Mouse (Mus musculus) cerebral cortex, adult 2 months (tissue): ENCODE results near the gene Plxnb3.

Experiments used
- WGBS: fragments of 180-500 bp; shearing (Covaris S2); methylation state at CpG from one replicate; pipeline ENCODE4 v1.1.7; 2018; 5-methylcytosine and 5-hydroxymethylcytosine counted together

The Plxnb3 gene

DNA sequence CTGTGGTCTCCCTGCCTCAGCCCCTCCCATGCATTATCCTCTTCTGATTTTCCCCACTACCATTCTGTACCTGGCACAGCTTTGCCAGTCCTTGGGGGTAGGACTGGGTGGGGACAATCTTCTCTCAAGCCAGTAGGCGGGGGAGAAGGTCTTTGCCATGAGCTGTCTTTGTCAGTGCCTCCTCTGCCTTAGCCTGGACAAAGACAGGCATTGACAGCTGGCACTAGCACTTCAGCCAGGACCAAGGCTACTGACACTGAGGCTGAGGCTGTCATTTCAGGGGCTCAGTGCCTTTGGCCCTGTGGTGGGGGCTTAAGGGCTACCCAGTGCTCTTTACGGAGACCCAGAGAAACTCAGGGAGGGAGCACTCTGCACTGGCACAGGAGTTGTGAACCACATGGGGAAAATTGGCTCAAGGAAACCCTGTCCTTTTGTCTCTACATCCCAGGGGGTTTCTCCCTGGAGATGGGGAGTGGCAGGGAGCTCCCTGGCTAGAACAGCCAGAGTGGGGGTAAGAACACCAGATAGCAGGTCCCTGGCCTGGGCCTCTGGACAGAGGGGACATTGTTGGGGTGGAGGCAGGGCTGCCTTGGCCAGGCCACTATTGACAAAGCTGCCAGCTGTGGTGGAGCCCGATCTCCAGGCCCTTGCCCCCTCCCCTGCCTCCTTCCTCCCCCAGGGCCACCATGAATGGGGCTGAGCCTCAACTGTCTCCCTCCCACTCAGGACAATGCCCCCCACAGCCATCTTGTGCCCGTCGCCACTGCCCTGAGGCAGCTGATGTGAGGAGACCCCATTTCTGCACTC is at the start of gene Plxnb3:
Gene Plxnb3, plus strand, starts transcription at position 757 of the 807 bp plus-strand sequence.
- WGBS: 65% methylated on average over 5 of the region's 5 CpGs

DNA sequence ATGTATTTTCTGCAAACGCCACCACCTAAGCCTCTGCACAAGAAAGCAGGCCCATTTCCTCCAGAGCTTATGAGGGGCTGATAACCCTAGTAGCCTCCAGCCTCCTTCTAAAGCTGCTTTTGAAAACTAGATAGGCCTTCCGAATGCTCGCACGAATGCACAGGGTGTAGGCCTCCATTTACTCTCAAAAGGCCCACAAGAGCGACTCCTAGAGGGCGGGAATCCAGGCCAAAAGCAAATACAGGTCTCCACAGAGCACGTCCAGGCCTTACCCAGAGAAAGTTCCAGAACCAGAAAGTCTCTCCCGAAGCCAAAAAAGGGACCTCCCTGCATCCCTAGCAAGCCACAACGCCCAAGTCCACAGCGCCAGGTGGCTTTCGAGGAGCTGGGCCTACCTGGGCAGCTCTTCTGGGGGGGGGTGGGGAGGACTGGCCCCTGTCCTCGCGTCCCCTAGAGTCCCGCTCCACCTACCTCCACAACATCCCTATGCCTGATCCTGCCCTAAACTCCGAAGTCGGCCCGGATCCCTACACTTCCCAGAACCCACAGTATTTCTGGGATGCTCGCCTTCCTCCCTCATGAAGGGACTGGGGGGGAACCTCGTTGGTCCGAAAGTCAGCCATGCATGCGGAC is 41.3 kb upstream of the Plxnb3 start:
- 2% methylated on average over 21 of the region's 21 CpGs for WGBS

DNA sequence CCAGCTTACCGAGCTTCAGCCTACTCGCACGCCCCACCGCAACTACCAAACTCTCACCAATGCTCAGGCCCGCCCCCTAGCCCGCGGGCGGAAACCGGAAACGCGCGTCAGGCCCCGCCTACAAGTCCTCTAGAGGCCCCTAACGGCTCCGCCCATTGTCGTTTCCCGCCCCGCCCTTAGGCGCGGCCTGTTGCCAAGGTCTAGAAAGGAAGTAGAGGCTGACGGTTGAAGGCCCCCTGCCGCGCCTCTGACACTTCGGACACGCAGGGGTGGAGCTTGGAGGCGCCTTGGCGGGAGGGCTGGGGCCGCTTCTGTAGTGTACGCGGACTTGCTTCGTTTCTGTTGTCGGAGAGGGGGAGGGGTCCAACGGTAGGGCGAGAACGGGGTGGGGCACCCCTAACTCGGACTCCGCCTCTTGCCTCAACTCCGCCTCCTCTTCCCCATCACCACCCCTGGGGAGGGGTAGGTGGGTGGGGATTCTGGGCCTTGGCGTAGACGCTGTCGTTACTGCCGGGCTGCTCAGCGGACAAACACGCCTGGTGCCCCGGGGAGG is 40.7 kb upstream of the Plxnb3 start, which contains the start of the genes Bcap31 and Abcd1:
Gene Bcap31, minus strand, starts transcription at position 67 of the 553 bp plus-strand sequence.
Gene Abcd1, plus strand, starts transcription at position 489 of the 553 bp plus-strand sequence.
- 5% methylated on average over 29 of the region's 45 CpGs for WGBS

DNA sequence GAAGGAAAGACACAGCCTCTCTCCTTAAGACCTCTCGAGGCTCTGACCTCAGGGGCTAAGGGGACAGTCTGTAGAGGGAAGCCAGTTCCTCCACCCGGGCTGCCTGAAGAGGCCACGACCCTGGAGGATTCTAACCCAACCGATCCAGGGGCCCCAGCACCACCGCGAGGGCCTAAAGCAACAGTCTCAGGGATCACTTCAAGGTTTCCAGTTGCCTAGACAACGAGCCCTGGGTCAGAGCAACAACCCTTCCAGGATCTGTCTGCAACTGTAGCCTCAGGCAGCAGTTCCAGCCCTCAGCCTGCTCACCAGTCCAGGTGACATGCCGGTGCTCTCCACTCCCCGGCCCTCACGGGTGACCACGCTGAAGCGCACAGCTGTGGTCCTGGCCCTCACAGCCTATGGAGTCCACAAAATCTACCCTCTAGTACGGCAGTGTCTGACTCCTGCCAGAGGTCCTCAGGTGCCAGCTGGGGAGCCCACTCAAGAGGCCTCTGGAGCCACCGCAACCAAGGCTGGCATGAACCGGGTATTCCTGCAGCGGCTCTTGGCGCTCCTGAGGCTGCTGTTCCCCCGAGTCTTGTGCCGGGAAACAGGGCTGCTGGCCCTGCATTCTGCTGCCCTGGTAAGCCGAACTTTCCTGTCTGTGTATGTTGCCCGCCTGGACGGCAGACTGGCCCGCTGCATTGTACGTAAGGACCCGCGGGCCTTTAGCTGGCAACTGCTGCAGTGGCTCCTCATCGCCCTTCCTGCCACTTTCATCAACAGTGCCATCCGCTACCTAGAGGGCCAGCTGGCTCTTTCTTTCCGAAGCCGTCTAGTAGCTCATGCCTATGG is 40.0 kb upstream of the Plxnb3 start:
- 15% methylated on average over 30 of the region's 30 CpGs for WGBS

DNA sequence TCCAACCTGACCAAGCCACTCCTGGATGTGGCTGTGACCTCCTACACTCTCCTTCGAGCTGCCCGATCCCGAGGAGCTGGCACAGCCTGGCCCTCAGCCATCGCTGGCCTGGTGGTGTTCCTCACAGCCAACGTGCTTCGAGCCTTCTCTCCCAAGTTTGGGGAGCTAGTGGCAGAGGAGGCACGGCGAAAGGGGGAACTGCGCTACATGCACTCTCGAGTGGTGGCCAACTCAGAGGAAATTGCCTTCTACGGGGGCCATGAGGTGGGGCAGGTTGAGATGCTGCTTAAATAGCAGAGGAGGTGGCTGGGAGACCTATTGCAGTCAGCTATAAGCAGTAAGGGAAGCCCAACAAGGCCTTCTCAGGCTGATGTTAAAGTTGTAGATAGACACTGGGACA is 39.2 kb upstream of the Plxnb3 start:
- 41% methylated on average over 11 of the region's 11 CpGs for WGBS

DNA sequence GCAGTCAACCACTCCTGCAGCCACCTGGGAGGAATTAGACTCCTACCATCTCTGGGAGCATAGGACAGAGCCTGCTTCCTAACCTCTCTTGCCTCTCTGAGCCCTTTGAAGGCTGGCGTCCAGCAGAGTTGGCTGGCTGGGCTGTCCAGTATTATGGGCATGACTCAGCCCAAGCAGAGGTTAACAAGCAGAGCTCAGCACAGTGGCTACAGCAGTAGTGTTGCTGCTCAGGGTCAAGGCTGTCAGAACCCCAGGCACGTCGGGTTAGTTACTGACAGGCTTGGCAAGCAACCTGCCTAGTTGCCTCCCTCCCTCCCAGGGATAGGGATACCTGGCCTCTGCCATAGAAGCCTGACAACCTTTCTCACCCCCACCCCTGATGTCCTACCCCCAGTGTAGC is 38.6 kb upstream of the Plxnb3 start:
- 20% methylated on average over 3 of the region's 3 CpGs for WGBS

DNA sequence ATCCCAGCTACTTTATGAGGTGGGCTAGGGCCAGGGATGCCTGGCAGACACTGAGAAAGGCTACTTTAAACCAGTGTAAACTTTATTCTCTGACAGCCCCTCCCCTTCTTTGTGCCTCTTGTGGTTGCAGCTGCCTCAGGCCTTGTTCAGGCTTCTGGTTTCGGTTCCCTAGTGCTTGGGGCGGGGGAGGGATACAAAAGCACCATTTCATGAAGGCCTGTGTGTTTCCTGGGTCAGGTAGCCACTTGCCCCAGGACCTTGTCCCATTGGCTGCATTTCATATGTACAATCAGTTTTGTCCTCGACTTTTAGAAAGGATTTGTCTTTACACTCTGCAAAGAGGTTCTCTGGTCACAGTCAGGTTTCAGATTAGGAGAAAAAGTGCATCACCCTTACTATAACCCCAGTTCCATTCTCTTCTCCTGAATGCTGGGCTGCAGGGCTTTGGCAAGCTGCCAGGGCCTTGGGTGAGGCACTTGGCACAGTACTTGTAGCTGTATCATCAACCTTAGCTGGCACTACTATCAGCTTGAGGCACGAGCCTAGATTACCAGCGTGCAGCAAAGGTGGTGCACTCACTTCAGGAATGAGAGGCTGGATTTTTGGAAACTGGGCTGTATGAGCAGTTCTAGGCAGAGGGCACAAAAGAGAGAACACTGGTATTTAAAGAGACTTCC is 38.1 kb upstream of the Plxnb3 start:
- WGBS: 24% methylated on average over 5 of the region's 5 CpGs

DNA sequence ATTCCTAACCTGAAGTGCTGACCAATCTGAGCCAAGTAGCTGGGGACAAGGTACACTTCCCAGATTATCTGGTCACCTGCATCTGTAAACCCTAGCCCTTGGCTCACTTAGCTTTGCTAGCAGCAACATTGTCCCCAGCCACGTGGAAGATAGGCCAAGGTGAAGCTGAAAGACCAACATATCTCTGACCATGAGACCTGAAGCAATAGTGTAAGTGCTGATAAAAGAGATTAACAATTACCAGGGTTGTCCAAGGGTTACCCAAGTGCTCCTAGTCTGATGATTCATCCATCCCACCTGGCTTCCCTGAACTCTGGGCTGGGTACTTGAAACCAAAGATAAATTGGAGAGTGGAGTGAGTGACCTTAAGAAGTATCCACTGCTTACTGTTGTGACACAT is 26.0 kb upstream of the Plxnb3 start:
- WGBS: 57% methylated on average over 1 of the region's 1 CpGs

DNA sequence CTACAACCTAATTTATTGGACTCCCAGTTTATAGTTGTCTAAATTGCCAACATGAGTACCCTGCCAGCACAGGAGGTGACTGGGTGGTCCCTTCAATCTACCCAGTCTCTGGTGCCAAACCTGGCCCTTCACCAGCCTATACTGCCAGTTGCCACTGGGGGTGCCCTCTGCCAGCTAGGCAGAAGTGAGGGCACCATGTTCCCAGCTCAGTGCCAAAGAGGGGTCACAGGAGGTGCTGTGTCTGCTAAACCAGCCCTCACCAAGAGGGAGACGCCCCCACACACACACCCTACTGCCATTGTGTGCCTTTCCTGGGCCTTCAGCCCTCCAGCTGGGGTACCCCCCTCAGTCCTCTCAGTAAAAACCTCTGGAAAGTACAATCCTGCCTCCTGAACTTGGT is 18.7 kb upstream of the Plxnb3 start:
- 77% methylated on average over 1 of the region's 1 CpGs for whole genome bisulfite sequencing

DNA sequence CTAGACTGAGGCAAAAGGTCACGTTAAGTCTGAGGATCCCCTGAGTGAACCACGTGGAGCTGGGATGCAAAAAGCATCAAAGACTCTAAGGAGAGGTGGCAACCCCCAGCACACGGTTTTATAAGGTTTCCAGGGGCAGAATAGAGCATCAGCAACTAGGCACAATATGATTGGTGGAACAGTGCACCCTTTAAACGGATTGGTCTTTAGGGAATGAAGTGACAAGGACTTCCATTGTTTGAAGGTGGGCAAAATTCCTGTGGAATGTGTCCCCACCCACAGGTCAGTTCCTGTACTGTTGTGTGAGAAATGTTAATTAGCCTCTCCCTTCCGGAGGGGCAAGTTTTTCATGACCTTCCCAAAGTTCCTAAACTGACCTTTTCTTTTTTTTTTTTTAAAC is 17.7 kb upstream of the Plxnb3 start:
- 63% methylated on average over 5 of the region's 5 CpGs for WGBS

DNA sequence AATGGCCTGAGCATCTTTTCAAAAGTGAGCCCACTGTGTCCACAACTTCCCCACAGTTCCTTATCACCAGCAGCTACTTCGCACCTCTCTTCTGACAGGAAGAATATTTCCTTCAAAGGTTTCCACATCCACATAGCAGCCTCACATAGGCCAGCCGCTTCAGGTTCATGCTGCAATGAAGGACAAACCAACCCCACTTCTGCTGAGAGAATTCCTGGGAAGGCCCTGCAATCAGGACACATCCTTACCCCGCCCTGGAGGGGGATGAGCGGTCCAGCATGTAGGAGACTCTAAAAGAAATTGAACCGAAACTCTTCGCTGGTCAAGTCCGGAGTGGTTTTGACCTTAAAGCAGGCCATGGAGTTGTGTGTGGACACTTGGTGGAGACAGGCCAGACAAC is 17.0 kb upstream of the Plxnb3 start:
- 96% methylated on average over 7 of the region's 7 CpGs for WGBS

DNA sequence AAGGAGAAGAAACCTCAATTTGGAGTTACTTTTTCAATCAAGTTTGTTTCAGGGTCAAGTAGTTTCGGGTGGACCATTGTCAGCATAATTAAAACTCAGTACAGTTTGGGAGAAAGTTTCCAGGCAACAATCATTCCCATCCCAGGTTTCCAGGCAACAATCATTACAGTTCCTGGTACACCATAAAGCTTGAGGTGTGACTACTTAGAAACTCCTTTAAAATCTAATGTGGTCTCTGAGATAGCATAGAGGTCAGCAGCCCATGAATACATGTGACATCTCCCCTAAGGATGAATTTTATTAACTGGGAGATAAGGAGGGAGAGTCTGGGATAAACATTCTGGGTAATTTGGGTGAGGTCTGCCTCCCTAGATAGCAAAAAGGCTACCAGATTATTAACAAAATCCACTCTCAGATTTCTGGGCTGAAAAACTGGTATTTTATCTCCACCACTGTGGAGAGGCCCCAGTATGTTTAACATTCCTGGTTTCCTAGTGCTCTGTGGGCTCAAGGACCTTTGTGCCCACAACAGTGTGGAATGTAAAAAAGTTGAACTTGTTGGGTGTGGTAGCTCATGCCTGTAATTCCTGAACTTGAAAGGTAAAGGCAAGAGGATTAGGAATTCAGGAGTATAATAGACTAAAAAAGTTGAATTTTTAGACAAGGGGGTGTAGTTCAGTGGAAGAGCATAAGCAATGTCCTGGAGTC is 12.0 kb upstream of the Plxnb3 start:
- 85% methylated on average over 1 of the region's 1 CpGs for WGBS

DNA sequence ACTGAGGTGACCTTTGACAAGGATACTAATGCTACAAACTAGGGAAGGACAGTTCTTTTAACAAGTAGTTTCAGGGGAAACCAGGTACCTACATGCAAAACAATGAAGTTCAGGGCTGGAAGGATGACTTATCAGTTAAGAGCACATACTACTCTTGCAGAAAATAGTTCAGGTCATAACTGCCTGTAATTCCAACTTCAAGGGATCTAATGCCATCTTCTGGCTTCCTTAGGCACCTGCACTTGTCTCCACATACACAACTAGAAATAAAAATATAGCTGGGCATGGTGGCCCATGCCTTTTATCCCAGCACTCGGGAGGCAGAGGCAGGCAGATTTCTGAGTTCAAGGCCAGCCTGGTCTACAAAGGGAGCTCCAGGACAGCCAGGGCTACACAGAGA is 7.9 kb upstream of the Plxnb3 start:
- 95% methylated on average over 1 of the region's 1 CpGs for WGBS

DNA sequence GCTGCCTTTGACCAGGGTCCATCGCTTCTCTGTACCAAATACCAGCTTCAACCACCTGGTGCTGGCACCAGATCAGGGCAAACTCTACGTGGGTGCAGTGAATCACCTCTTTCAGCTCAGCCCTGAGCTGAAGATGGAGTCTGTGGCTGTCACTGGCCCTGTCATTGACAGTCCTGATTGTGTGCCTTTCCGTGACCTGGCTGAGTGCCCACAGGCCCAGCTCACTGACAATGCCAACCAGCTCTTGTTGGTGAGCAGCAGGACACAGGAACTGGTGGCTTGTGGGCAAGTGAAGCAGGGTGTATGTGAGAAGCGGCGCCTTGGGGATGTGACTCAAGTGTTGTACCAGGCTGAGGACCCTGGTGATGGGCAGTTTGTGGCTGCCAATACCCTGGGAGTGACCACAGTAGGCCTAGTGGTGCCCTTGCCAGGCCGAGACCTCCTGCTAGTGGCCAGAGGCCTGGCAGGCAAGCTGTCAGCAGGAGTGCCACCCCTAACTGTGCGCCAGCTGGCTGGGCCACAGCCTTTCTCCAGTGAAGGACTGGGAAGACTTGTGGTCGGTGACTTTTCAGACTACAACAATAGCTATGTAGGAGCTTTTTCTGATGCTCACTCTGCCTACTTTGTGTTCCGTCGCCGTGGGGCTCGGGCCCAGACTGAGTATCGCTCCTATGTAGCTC is 1.9 kb downstream of the Plxnb3 start:
- WGBS: 66% methylated on average over 13 of the region's 13 CpGs

DNA sequence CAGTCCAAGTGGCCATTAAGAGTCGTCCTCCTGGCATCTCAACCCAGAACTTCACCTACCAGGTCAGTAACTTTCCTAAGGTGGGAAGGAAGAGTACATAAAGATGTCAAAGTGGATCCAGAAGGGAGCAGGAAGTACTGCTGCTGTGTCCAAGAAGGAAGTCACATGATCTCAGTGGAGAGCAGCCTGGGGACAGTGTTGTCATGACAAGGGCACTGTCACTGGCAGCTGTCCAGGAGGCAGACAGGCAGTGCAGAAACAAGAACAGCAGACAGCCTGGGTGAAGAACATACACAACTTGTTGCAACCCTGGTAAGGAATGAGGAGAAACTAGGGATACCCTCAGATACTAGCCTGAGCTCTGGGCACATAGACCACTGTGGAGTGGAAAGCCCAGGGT is 8.4 kb downstream of the Plxnb3 start:
- 67% methylated on average over 1 of the region's 1 CpGs for WGBS

DNA sequence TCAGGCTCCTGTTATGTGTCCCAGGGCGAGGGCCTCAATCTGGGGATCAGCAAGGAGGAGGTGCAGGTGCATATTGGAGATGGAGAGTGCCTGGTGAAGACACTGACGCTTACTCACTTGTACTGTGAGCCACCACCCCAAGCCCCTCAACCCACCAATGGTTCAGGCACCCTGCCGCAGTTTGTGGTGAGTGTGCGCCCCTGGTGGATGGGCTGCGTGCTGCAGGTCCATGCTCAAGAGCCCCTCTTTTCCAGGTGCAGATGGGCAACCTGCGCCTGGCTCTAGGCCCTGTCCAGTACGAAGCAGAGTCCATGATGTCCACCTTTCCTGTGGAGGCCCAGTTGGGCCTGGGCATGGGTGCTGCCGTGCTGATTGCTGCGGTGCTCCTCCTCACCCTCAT is 10.4 kb downstream of the Plxnb3 start:
- 66% methylated on average over 9 of the region's 9 CpGs for WGBS

DNA sequence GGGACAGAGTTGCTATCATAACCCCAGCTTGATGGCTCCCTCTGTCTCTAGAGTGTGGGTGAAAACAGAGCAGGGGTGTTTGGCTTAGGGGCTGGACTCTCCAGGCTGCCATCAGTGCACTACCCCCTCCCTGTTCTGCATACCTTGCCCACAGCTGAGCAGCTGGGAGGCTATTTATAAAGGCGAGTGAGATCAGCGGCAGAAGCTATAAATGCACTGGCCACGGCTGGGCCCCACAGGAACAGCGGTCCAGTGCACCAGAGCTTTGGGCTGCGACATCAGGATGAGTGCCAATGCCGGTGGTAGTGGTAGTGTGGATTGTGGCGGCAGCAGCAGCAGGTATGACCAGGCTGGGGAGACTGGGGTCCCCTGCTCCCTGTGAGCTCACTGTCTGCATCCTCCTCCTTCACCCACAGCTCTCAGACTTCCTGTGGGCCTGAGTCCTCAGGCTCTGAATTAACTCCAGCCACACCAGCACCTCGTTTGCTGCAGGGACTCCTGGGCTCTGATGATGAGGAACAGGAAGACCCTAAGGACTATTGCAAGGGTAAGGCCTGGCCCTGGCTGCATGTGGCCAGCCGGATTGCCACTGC is 17.4 kb downstream of the Plxnb3 start, which contains the start of gene Srpk3:
Gene Srpk3, plus strand, starts transcription at position 238 of the 593 bp plus-strand sequence.
- 25% methylated on average over 9 of the region's 9 CpGs for WGBS

DNA sequence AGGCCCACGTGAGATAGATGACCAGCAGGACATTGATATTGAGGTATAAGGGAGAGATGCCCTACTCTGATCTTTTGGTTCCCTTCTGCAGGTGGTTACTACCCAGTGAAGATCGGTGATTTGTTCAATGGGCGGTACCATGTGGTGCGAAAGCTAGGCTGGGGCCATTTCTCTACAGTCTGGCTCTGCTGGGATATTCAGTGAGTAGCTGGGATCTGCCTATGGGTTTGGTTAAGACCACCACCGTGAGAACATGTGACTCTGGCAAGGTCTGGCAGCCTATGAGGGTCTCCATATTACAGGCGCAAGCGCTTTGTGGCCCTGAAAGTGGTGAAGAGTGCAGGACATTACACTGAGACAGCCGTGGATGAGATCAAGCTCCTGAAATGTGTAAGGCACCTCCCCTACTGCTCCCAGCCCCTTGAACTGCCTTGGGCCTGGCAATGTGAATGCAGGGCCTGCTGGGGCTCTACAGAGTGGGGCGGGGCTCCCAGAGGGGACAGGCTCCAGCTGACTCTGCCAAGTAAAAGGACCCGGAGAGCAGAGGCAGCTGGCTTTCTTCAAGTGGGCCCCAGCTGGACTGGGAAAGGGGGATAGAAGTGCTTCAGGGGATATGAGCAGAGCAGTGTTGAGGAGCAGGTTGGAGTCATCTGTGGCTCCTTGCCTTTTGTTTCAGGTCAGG is 18.1 kb downstream of the Plxnb3 start:
- 66% methylated on average over 10 of the region's 10 CpGs for WGBS

DNA sequence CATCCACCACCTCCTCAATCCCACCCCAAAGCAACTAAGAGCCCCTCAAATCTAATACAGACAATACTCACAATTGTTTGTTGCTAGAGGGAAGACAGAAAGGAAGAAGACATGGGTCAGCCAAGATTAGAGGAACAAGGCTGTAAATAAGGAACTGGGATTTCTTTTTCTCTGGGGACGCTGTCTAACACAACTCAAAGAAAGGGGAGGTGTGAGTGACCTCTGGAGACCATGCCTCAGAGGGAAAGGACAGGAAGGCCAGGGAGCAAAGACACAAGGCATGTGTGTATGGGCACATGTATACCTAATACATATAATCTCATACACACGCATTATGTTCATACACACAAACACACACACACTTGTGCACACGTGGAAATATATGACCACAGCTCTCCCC is 25.3 kb downstream of the Plxnb3 start:
- 72% methylated on average over 3 of the region's 3 CpGs for WGBS
